Mouse (Mus musculus) lung, embryonic 14.5 days (tissue): ENCODE measurements around the gene Cdk5r1. TPM values are rescaled to one million over a fixed set of nuclear protein-coding genes. Genes with fewer than 3 reads are reported as not detected.

Experiments
- ATAC-seq: fragments of 200-750 bp; cut with Nextera tagmentation; 2 replicates; pipeline ENCODE4 v1.8.0; 2017; ENCODE audit warnings: mild to moderate bottlenecking, moderate TSS enrichment, moderate library complexity; ENCODE audit not compliant: insufficient read depth
- DNase-seq: peaks from one replicate; pipeline ENCODE4 v3.0.0-alpha.2; 2015
- H3K27ac ChIP-seq: fragments of 300-500 bp; sonication (generic); 2 replicates; pipeline ENCODE4 v1.5.1; 2014; ENCODE audit warnings: low read depth, mild to moderate bottlenecking, moderate library complexity
- H3K27me3 ChIP-seq: fragments of 300-500 bp; sonication (generic); 2 replicates; pipeline ENCODE4 v1.6.1; 2014; ENCODE audit warnings: low read length, control low read depth; ENCODE audit not compliant: insufficient read depth
- H3K36me3 ChIP-seq: fragments of 300-500 bp; sonication (generic); 2 replicates; pipeline ENCODE4 v1.6.1; 2014; ENCODE audit warnings: control low read depth; ENCODE audit not compliant: insufficient read depth
- H3K4me1 ChIP-seq: fragments of 300-500 bp; sonication (generic); 2 replicates; pipeline ENCODE4 v1.6.1; 2014; ENCODE audit warnings: antibody characterized with exemption, control low read depth; ENCODE audit not compliant: insufficient read depth
- H3K4me2 ChIP-seq: fragments of 300-500 bp; sonication (generic); 2 replicates; pipeline ENCODE4 v1.6.1; 2014; ENCODE audit warnings: mild to moderate bottlenecking
- H3K4me3 ChIP-seq: fragments of 300-500 bp; sonication (generic); 2 replicates; pipeline ENCODE4 v1.5.1; 2014; ENCODE audit warnings: low read depth, low read length
- H3K9ac ChIP-seq: fragments of 300-500 bp; sonication (generic); 2 replicates; pipeline ENCODE4 v1.6.1; 2014
- H3K9me3 ChIP-seq: fragments of 300-500 bp; sonication (generic); 2 replicates; pipeline ENCODE4 v1.6.1; 2016; ENCODE audit warnings: low read depth, low read length, control low read depth
- CTCF ChIP-seq: IDR thresholded peaks from 2 replicates; pipeline ENCODE4 v1.5.1; 2016; ENCODE audit warnings: antibody characterized with exemption, low read depth
- WGBS: fragments of 180-500 bp; shearing (Covaris S2); extraction: QIAGEN DNeasy Blood & Tissue Kit; methylation state at CpG from one replicate; pipeline ENCODE4 v1.1.7; 2014; 5-methylcytosine and 5-hydroxymethylcytosine counted together
- polyA plus RNA-seq: library from polyadenylated mRNA; unstranded; fragments of >200 nt; fragmentation: Nextera tagmentation; extraction: Ambion mirVana; gene quantifications from 2 replicates; pipeline ENCODE4 v1.2.1, GENCODE M21; 2014

Cdk5r1 gene
- 0.88 and 0.96 TPM in 2 replicates for polyA plus RNA-seq

GRCm38 (mm10) chr11:80476222-80477189 lies at the start of gene Cdk5r1:
Cdk5r1 (plus strand) TSS chr11:80477023.
- DNase-seq (peak; percentile 92), ATAC-seq (peak; percentile 89)
- WGBS: 1% methylated on average over 98 of the region's 116 CpGs
- Histone ChIP-seq H3K4me3 (peak within 1 kb of the TSS; percentile 72), H3K27me3 (no peaks in the 10 kb centered on the region), H3K9ac (peak within 1 kb of the TSS; percentile 62), H3K27ac (peak within 1 kb of the TSS; percentile 73), H3K36me3 (peaks cover 25% of the 10 kb centered on the region), H3K4me1 (0 out of 2 replicates have a peak, but pooled peaks cover 4% of the 10 kb centered on the region), H3K4me2 (peak within 1 kb of the TSS; percentile 99), H3K9me3 (no peaks in the 10 kb centered on the region)
- TF ChIP-seq CTCF: peak; percentile 29; the same call in 1 of the 2 replicates

GRCm38 (mm10) chr11:80428381-80429008 lies 48.3 kb upstream of the Cdk5r1 start, which contains the start of gene Psmd11:
Psmd11 (plus strand) TSS chr11:80428615.
- ATAC-seq: peak; percentile 99
- Histone ChIP-seq H3K4me2 (peak within 1 kb of the TSS; percentile 81), H3K36me3 (peaks cover 19% of the 10 kb centered on the region), H3K27ac (peak within 1 kb of the TSS; percentile 84), H3K4me3 (peak within 1 kb of the TSS; percentile 100), H3K9ac (peak within 1 kb of the TSS; percentile 92), H3K27me3 (no peaks in the 10 kb centered on the region), H3K4me1 (no peaks in the 10 kb centered on the region), H3K9me3 (no peaks in the 10 kb centered on the region)
- under 1% methylated on average over 58 of the region's 58 CpGs for WGBS
- peak; percentile 78 for TF ChIP-seq CTCF
- peak; percentile 99 for DNase-seq

GRCm38 (mm10) chr11:80429009-80429475 lies 47.8 kb upstream of the Cdk5r1 start:
- Histone ChIP-seq H3K4me2 (peak overlapping the region; percentile 81), H3K27me3 (no peaks in the 10 kb centered on the region), H3K9ac (peak overlapping the region; percentile 92), H3K4me1 (no peaks in the 10 kb centered on the region), H3K4me3 (peak overlapping the region; percentile 100), H3K36me3 (peaks cover 24% of the 10 kb centered on the region), H3K27ac (peak overlapping the region; percentile 84), H3K9me3 (no peaks in the 10 kb centered on the region)
- WGBS: under 1% methylated on average over 37 of the region's 37 CpGs
- ATAC-seq (no peak; the same call in 1 of the 2 replicates), DNase-seq (peak; percentile 57)
- TF ChIP-seq CTCF: no peak

- Histone ChIP-seq H3K9me3 (no peaks in the 10 kb centered on the region), H3K36me3 (peaks cover 27% of the 10 kb centered on the region), H3K9ac (peak overlapping the region; percentile 92), H3K27me3 (no peaks in the 10 kb centered on the region), H3K4me3 (peak overlapping the region; percentile 100), H3K4me2 (peak overlapping the region; percentile 81), H3K27ac (no peak overlapping the region), H3K4me1 (no peaks in the 10 kb centered on the region)
- ATAC-seq (no peak), DNase-seq (no peak)
- no peak for TF ChIP-seq CTCF
- 56% methylated on average over 14 of the region's 14 CpGs for WGBS
These were observed 47.2 kb upstream of the Cdk5r1 start for GRCm38 (mm10) chr11:80429500-80430166.

- H3K27ac ChIP-seq: no peak overlapping the region
- WGBS: 91% methylated on average over 3 of the region's 3 CpGs
- H3K9me3 ChIP-seq: no peaks in the 10 kb centered on the region
- no peak for TF ChIP-seq CTCF
- ATAC-seq (no peak), DNase-seq (no peak)
- H3K9ac ChIP-seq: no peak overlapping the region
- H3K4me1 ChIP-seq: no peaks in the 10 kb centered on the region
- no peak overlapping the region for H3K4me2 ChIP-seq
- no peaks in the 10 kb centered on the region for H3K27me3 ChIP-seq
- H3K36me3 ChIP-seq: peaks cover 32% of the 10 kb centered on the region
- no peak overlapping the region for H3K4me3 ChIP-seq
These were observed 46.4 kb upstream of the Cdk5r1 start for GRCm38 (mm10) chr11:80430366-80430910.

- Histone ChIP-seq H3K36me3 (peaks cover 79% of the 10 kb centered on the region), H3K27me3 (no peaks in the 10 kb centered on the region), H3K9ac (no peak overlapping the region), H3K4me2 (no peak overlapping the region), H3K4me1 (no peaks in the 10 kb centered on the region), H3K4me3 (no peak overlapping the region), H3K9me3 (no peaks in the 10 kb centered on the region), H3K27ac (no peak overlapping the region)
- no peak for DNase-seq
- WGBS: 92% methylated on average over 3 of the region's 3 CpGs
- ATAC-seq: no peak
- TF ChIP-seq CTCF: no peak
These were observed 29.9 kb upstream of the Cdk5r1 start for GRCm38 (mm10) chr11:80446916-80447315.
